Mouse (Mus musculus) myocyte (in vitro differentiated cells): ENCODE data around the gene Mybbp1a.

Experiments
- CEBPB ChIP-seq: IDR thresholded peaks from 2 replicates; pipeline ENCODE4 v1.6.1; 2011; ENCODE audit warnings: mild to moderate bottlenecking, moderate library complexity; ENCODE audit not compliant: poor library complexity, insufficient read depth, severe bottlenecking
- E2F4 ChIP-seq: IDR thresholded peaks from one replicate; pipeline ENCODE4 v1.6.1; 2011; ENCODE audit warnings: mild to moderate bottlenecking, control low read depth, moderate library complexity; ENCODE audit not compliant: insufficient read depth
- MAX ChIP-seq: IDR thresholded peaks from one replicate; pipeline ENCODE4 v1.6.1; 2011; ENCODE audit warnings: low read depth, mild to moderate bottlenecking, control low read depth
- MYOD1 ChIP-seq, 3 experiments: IDR thresholded peaks; one replicate each; pipeline ENCODE4 v1.6.1; 2011; ENCODE audit warnings: control low read depth in 2 of 3, low read depth in 2 of 3, mild to moderate bottlenecking in 2 of 3, moderate library complexity in 1 of 3; ENCODE audit not compliant: insufficient read length in 2 of 3, control insufficient read depth in 1 of 3
- MYOG ChIP-seq, 3 experiments: IDR thresholded peaks; one replicate each; pipeline ENCODE4 v1.6.1; 2011; ENCODE audit warnings: control low read depth in 2 of 3, low read depth in 2 of 3, mild to moderate bottlenecking in 2 of 3; ENCODE audit not compliant: insufficient read length in 2 of 3, control insufficient read depth in 1 of 3, insufficient read depth in 1 of 3
- POLR2A ChIP-seq: IDR thresholded peaks from one replicate; pipeline ENCODE4 v1.6.1; 2011; ENCODE audit warnings: low read depth, mild to moderate bottlenecking, control low read depth, moderate library complexity; ENCODE audit not compliant: insufficient read length
- POLR2AphosphoS2 ChIP-seq: IDR thresholded peaks from one replicate; pipeline ENCODE4 v1.6.1; 2011; ENCODE audit warnings: low read depth, control low read depth; ENCODE audit not compliant: insufficient read length
- REST ChIP-seq: IDR thresholded peaks from one replicate; pipeline ENCODE4 v1.6.1; 2011; ENCODE audit warnings: mild to moderate bottlenecking, control low read depth, moderate library complexity; ENCODE audit not compliant: insufficient read depth, insufficient read length
- SRF ChIP-seq: IDR thresholded peaks from one replicate; pipeline ENCODE4 v1.6.1; 2011; ENCODE audit warnings: low read depth; ENCODE audit not compliant: control insufficient read depth, insufficient read length
- TCF12 ChIP-seq: IDR thresholded peaks from one replicate; pipeline ENCODE4 v1.6.1; 2011; ENCODE audit warnings: mild to moderate bottlenecking, control low read depth; ENCODE audit not compliant: poor library complexity, insufficient read depth, severe bottlenecking
- TCF3 ChIP-seq: IDR thresholded peaks from one replicate; pipeline ENCODE4 v1.6.1; 2011; ENCODE audit warnings: low read depth, control low read depth; ENCODE audit not compliant: insufficient read length
- USF1 ChIP-seq: IDR thresholded peaks from one replicate; pipeline ENCODE4 v1.6.1; 2011; ENCODE audit warnings: low read depth, mild to moderate bottlenecking, control low read depth, moderate library complexity

GRCm38 (mm10) chr11:72474926-72475325 lies 33.8 kb downstream of the Mybbp1a start:
- TF ChIP-seq MYOD1 (IDR thresholded peaks at IDR 0.05; ENCODE audit: control insufficient read depth in 1 of 3, insufficient read length in 2 of 3, low read depth in 2 of 3) (no peak), TCF12 (no peak), E2F4 (no peak), USF1 (no peak), POLR2A (no peak), MAX (no peak), CEBPB (no peak), MYOG (IDR thresholded peaks at IDR 0.05; ENCODE audit: control insufficient read depth in 1 of 3, insufficient read depth in 1 of 3, insufficient read length in 2 of 3, low read depth in 2 of 3) (no peak), REST (no peak), SRF (no peak), TCF3 (no peak), POLR2AphosphoS2 (no peak)
